Mouse (Mus musculus) bone marrow, adult 2 months (tissue): ENCODE measurements at regions not wholly inside any gene's neighbourhood (a gene's known extent, or its start where the extent isn't known, plus 50 kb on each side); places are given as distances from the start of the nearest gene placed in this dataset.

Experiments used
- CTCF ChIP-seq: fragments of 200-500 bp; IDR thresholded peaks from 2 replicates; pipeline ENCODE4 v1.5.1; 2011; ENCODE audit warnings: low read length, control low read depth; ENCODE audit not compliant: control insufficient read depth, insufficient read depth
- POLR2A ChIP-seq: fragments of 200-500 bp; IDR thresholded peaks from 2 replicates; pipeline ENCODE4 v1.6.1; 2011; ENCODE audit warnings: low read depth, mild to moderate bottlenecking, control low read depth, low read length, borderline replicate concordance; ENCODE audit not compliant: control insufficient read depth

- TF ChIP-seq CTCF: no peak
- no peak for TF ChIP-seq POLR2A
Observed at GRCm38 (mm10) chr12:32692962-32693361, 126.4 kb upstream of the Nampt start.
